8 mouse cellular contexts compared by ENCODE assay signal in genomic region chr4:148806836-148807235, GRCm38 (mm10). TPM values are rescaled to one million over a fixed set of nuclear protein-coding genes. Genes with fewer than 3 reads are reported as not detected.
DNase-seq lines count a peak whose midpoint lies in the region; ATAC-seq and TF ChIP-seq lines count a peak whose summit lies in the region.

No protein-coding gene starts in this region.

- H3K9me3 ChIP-seq in forebrain, embryonic 14.5 days (replicated peaks; ENCODE audit: control insufficient read depth, low read length): no peaks in the 10 kb centered on the region
- H3K9me3 ChIP-seq in liver, embryonic 12.5 days (replicated peaks): no peaks in the 10 kb centered on the region
- no peaks in the 10 kb centered on the region for H3K9me3 ChIP-seq in neural tube, embryonic 15.5 days (replicated peaks)

- no peaks in the 10 kb centered on the region for H3K36me3 ChIP-seq in forebrain, embryonic 14.5 days (ENCODE audit: control insufficient read depth, insufficient read depth, low read length)
- H3K36me3 ChIP-seq in liver, embryonic 12.5 days: no peaks in the 10 kb centered on the region
- H3K36me3 ChIP-seq in neural tube, embryonic 15.5 days: no peaks in the 10 kb centered on the region

- peak; percentile 7; the same call in 1 of the 2 replicates for ATAC-seq in forebrain, embryonic 14.5 days
- no peak for ATAC-seq in liver, embryonic 12.5 days
- ATAC-seq in neural tube, embryonic 15.5 days (ENCODE audit: low FRiP score): no peak
- ATAC-seq in monocyte, adult 5-6 weeks (replicated peaks; ENCODE audit: insufficient number of reproducible peaks, low FRiP score, low TSS enrichment, poor library complexity, severe bottlenecking): no peak

- H3K4me2 ChIP-seq in forebrain, embryonic 14.5 days (ENCODE audit: low read length): peak overlapping the region; percentile 99
- H3K4me2 ChIP-seq in liver, embryonic 12.5 days: peak overlapping the region; percentile 72
- peak overlapping the region; percentile 99 for H3K4me2 ChIP-seq in neural tube, embryonic 15.5 days

- 0% methylated on average over 16 of the region's 26 CpGs for WGBS in forebrain, embryonic 14.5 days
- 2% methylated on average over 24 of the region's 26 CpGs for WGBS in liver, embryonic 12.5 days (ENCODE audit: insufficient replicate concordance)
- WGBS in neural tube, embryonic 15.5 days: 1% methylated on average over 18 of the region's 26 CpGs
- WGBS in cerebellum, adult 2 months: 1% methylated on average over 23 of the region's 26 CpGs

- 0 out of 2 replicates have a peak overlapping the region, but pooled peaks have one; percentile 25 for H3K9ac ChIP-seq in forebrain, embryonic 14.5 days (ENCODE audit: low read length)
- no peak overlapping the region for H3K9ac ChIP-seq in liver, embryonic 12.5 days
- peak overlapping the region; percentile 46; the same call in 1 of the 2 replicates for H3K9ac ChIP-seq in neural tube, embryonic 15.5 days (replicated peaks)

- peak overlapping the region; percentile 48 for H3K4me3 ChIP-seq in forebrain, embryonic 14.5 days (ENCODE audit: low read depth, low read length)
- peak overlapping the region; percentile 25; the same call in 1 of the 2 replicates for H3K4me3 ChIP-seq in liver, embryonic 12.5 days
- H3K4me3 ChIP-seq in neural tube, embryonic 15.5 days (replicated peaks): peak overlapping the region; percentile 62
- no peak overlapping the region for H3K4me3 ChIP-seq in cerebellum, adult 2 months (replicated peaks; ENCODE audit: insufficient read depth, low read depth, low read length)

- peak; percentile 21 for DNase-seq in kidney, adult 11 months
- DNase-seq in kidney, postnatal 25 days: no peak
- peak; percentile 58 for DNase-seq in forebrain, embryonic 14.5 days (ENCODE audit: low spot score)
- DNase-seq in heart, postnatal 4 days: peak; percentile 81
- DNase-seq in cerebellum, adult 2 months: no peak

- no peak for TF ChIP-seq CTCF in cerebellum, adult 2 months (IDR thresholded peaks at IDR 0.05; ENCODE audit: borderline replicate concordance, insufficient read depth, low read depth, low read length)

- H3K27ac ChIP-seq in forebrain, embryonic 14.5 days (ENCODE audit: low read depth, low read length): no peak overlapping the region
- no peak overlapping the region for H3K27ac ChIP-seq in liver, embryonic 12.5 days
- H3K27ac ChIP-seq in neural tube, embryonic 15.5 days (replicated peaks): peak overlapping the region; percentile 61; the same call in 1 of the 2 replicates
- H3K27ac ChIP-seq in cerebellum, adult 2 months (ENCODE audit: insufficient read depth, low read length): no peak overlapping the region

- H3K4me1 ChIP-seq in forebrain, embryonic 14.5 days (ENCODE audit: control insufficient read depth, insufficient read depth, low read length): peaks cover 35% of the 10 kb centered on the region
- H3K4me1 ChIP-seq in liver, embryonic 12.5 days: peaks cover 20% of the 10 kb centered on the region
- H3K4me1 ChIP-seq in neural tube, embryonic 15.5 days: peaks cover 64% of the 10 kb centered on the region
- no peaks in the 10 kb centered on the region; the same call in 1 of the 2 replicates for H3K4me1 ChIP-seq in cerebellum, adult 2 months (ENCODE audit: control insufficient read depth, insufficient read depth, low read length)

- TF ChIP-seq POLR2A in cerebellum, adult 2 months (IDR thresholded peaks at IDR 0.05; ENCODE audit: borderline replicate concordance, insufficient read depth, low read length): no peak

- peaks cover 65% of the 10 kb centered on the region for H3K27me3 ChIP-seq in forebrain, embryonic 14.5 days (replicated peaks; ENCODE audit: control insufficient read depth, insufficient read depth, low read length)
- H3K27me3 ChIP-seq in liver, embryonic 12.5 days (replicated peaks): peaks cover 99% of the 10 kb centered on the region
- peaks cover 61% of the 10 kb centered on the region for H3K27me3 ChIP-seq in neural tube, embryonic 15.5 days (replicated peaks)
- H3K27me3 ChIP-seq in cerebellum, adult 2 months (ENCODE audit: control insufficient read depth, insufficient read depth, low read length): peaks cover 7% of the 10 kb centered on the region; the same call in 1 of the 2 replicates

RNA-seq across cellular contexts. Expression of gene Casz1, which starts 2.6 kb away (rescaled TPM):
- 0.57 and 1.1 TPM in 2 replicates for polyA plus RNA-seq in forebrain, embryonic 14.5 days (2014; fragmentation: Nextera tagmentation; extraction: Ambion mirVana)
- 10 to 100 TPM; 79.5 to 82.9 TPM for total RNA-seq in heart, postnatal 4 days (2021)
- polyA plus RNA-seq in liver, embryonic 12.5 days (2016; fragmentation: Nextera tagmentation; extraction: Ambion mirVana): 0.50 and 0.60 TPM in 2 replicates
- 11.0 and 12.3 TPM in 2 replicates for polyA plus RNA-seq in neural tube, embryonic 15.5 days (2015; fragmentation: Nextera tagmentation; extraction: Ambion mirVana)
- 1.4 and 1.5 TPM in 2 replicates for polyA plus RNA-seq in cerebellum, adult 2 months (2012; rRNA removed)
- total RNA-seq in monocyte, adult 5-6 weeks (2017): 3.6 to 9.8 TPM (median 7.5 TPM) in 3 replicates

Comparison
In these comparisons a context has a peak if more than half of its experiments do, and no peak if none do; other contexts are left out.
1. DNase-seq: peak in kidney, adult 11 months (single experiment), forebrain, embryonic 14.5 days (single experiment) and heart, postnatal 4 days (single experiment); none in kidney, postnatal 25 days (0 of 2) and cerebellum, adult 2 months (0 of 2).
2. Peak in every context shown above with its lines, with median percentiles within 50 percentile points of each other: H3K4me2 ChIP-seq.